Mouse (Mus musculus) 416B (cell line): ENCODE results near the gene Gosr1.
"Not testable (repeated sequence)": the region's sequence is repeated elsewhere in the genome, so short reads cannot be mapped to it uniquely, and the experiment has no call there.

Experiments
- DNase-seq: peaks from one replicate; pipeline ENCODE4 v3.0.0; 2011; ENCODE audit warnings: low read depth

The Gosr1 gene

GRCm38 (mm10) chr11:76763053-76763740 is at the start of gene Gosr1:
Gene Gosr1, minus strand, starts transcription at chr11:76763579.
- DNase-seq, result peak; percentile 98

- DNase-seq, result peak; percentile 28
Observed at GRCm38 (mm10) chr11:76810706-76811495, 47.5 kb upstream of the Gosr1 start.

- no peak for DNase-seq
Observed at GRCm38 (mm10) chr11:76809450-76809849, 46.1 kb upstream of the Gosr1 start.

DNA sequence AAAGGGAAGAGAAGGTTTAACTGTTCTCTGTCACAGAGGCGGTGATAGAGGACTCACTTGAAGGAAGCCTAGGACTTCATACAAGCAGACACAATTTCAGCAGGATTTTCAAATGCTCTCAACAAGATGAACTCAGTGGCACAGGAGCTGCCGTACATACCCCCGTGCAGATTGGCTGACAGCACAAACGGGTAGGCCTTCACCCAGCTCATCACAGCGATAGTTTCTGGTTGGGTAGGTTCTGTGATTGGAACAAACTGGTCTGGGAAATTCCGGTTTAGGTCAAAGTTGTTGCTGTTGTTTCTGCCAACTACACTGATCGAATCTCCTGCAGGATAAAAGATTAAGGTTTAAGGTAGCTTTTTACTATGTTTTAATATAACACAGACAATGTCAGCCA is 45.2 kb upstream of the Gosr1 start:
- DNase-seq, result no peak

DNA sequence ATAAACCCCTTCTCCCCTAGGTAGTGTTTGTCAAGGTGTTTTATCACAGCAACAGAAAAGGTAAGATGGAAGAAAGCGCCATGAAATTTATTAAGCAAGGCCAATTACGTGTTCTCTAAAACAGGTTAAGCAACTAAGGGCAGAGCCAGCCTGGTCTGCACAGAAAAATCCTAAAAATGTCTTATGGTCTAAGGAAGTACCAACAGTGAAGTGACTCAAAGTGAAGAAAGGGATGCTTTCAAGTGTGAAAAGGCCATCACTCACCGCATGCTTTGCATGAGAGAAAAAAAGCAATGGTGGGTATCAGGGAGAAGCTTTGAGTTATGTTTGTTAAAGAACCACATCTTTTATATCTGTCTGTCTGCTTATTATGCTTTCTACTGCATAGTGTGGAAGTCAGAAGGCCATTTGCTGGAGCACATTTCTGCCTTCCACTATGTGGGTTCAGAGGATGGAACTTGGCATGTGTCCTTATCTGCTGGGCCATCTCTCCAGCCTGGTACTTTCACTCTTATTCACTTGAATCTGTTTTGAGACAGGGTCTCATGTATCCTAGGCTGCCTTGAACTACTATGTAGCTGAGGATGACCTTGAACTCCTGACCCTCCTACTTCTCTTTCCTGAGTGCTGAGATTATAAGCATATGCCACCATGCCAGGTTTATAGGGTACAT is 43.8 kb upstream of the Gosr1 start:
- DNase-seq, result no peak

- no peak for DNase-seq
Observed at GRCm38 (mm10) chr11:76806026-76806425, 42.6 kb upstream of the Gosr1 start.

- not testable (repeated sequence) for DNase-seq
Observed at GRCm38 (mm10) chr11:76805072-76805471, 41.7 kb upstream of the Gosr1 start.

DNA sequence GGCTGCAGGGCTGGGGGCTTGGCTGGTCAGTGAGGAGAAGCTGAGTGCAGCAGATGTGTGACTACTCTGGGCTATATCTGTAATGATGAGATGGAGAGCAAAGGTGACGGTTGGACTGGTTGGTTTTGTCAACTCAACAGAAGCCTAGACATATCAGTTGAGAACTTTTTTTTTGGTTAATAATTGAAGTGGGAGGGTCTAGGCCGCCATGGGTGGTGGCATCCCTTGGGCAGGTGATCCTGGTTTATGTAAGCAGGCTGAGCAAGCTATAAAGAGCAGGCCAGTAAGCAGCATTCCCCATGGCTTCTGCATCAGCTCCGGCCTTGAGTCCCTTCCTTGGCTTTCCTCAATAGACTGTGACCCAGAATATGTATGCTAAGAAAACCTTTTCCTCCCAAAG is 39.9 kb upstream of the Gosr1 start:
- no peak for DNase-seq

DNA sequence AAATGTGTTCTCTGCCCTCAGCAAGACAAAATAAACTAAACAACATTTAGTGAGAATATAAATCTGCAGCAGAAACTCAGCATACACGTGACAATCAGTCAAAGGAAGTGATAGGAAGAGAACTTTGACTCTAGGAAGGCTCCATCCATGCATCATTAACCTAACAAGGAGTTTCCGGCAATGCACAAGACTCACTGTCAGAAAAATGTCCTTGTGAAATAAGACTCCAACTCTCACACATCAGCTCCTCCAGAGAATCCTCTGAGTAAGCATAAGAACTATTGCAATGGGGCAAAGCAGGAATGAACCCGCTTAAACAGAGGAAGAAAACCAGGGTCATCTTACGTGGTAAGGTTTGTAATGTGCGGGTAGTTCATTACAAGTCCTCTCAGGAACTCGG is 33.9 kb upstream of the Gosr1 start:
- no peak for DNase-seq

- no peak for DNase-seq
Observed at GRCm38 (mm10) chr11:76795326-76795725, 31.9 kb upstream of the Gosr1 start.

DNA sequence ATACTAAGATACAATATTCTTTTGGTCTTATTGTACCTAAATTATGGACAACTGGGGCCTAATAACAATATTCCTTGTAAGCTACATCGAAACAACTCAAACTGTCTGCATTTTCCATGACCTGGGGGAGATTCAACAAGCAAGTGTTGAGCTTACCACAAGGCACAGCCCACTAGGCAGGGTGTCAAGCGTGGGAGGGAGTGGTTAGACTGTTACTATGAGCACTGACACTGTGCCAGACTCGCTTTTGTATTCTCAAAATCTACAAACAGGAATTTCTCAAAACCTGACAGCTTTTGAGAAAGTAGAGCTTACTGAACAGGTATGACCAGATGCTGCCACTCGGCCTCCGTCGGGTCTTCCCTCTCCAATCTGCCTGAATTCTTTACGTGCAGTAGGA is 28.0 kb upstream of the Gosr1 start:
- DNase-seq, result no peak

- DNase-seq, result peak; percentile 73
Observed at GRCm38 (mm10) chr11:76789252-76789651, 25.9 kb upstream of the Gosr1 start.

- no peak for DNase-seq
Observed at GRCm38 (mm10) chr11:76775533-76775932, 12.2 kb upstream of the Gosr1 start.

GRCm38 (mm10) chr11:76773811-76774210 is 10.4 kb upstream of the Gosr1 start:
- DNase-seq, result no peak

DNA sequence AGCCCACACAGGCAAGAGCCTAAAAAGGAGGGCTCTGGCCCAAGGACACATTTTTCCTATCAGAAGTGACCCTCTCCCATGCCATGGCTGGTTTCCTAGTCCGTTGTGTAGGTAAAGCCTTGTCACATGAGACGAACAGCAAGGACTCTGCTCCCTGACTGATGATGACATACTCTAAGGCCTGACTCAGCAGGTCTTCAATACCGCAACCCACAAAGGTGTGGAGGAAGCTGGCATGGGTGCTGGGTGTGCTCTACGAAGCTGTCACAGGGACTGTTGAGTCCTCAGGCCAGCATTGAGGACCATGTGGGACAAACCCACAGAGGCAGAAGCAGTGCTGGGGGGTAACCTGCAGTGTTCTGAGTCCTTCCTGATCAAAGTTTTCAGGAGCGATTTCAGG is 7.2 kb upstream of the Gosr1 start:
- no peak for DNase-seq

DNA sequence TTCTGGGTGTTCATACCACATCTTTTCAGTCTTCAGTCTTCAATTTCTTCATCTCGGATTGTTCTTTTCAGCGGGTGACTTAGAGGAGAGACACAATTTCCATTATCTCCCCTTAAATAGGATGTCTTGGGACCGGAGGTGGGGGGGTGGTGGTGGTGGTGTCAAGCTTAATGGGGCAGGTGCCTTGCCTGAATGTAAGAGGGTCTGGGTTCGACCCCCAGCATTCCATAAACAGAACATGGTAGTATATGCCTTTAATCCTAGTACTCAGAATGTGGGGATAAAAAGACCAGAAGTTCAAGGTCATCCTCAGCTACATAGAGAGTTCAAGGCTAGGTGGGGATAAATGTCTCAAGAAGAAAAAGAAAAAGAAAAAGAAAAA is 353 bp upstream of the Gosr1 start:
- DNase-seq, result no peak

DNA sequence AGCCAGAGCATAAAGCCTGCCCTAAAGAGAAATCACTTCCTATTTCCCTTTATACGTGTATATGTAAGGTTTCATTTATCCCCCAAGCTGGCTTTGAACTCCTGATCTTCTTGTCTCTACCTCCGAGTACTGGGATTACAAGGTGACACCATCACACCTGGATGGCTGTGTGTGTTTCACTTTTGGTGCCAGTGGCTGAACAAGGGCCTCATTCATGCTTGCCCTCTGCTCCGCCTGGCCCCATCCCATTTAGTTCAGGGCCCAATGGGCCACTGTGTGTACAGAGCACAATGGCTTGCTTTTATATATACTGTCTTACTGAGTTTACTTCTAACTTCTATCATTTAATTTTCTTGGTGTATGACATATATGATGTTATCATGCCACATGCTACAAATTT is 11.1 kb downstream of the Gosr1 start:
- no peak for DNase-seq

DNA sequence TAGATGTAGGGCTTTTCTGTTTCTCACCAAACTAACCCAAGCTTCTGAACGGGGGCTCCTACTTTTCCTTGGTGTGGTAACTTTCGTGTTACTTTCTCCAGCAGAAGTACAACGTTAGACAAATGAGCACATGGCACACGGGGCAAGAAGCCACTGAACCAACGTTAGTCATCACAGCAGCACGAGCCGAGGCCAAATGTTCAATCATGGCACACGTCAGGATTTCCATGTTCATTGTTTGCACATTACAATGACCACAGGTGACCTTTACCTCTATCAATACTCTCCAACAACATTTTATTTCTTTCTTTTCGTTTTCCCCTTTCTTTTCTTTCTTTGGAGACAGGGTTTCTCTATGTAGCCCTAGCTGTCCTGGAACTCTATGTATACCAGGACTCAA is 14.6 kb downstream of the Gosr1 start:
- no peak for DNase-seq

- peak; percentile 15 for DNase-seq
Observed at GRCm38 (mm10) chr11:76745921-76746320, 17.5 kb downstream of the Gosr1 start.

DNA sequence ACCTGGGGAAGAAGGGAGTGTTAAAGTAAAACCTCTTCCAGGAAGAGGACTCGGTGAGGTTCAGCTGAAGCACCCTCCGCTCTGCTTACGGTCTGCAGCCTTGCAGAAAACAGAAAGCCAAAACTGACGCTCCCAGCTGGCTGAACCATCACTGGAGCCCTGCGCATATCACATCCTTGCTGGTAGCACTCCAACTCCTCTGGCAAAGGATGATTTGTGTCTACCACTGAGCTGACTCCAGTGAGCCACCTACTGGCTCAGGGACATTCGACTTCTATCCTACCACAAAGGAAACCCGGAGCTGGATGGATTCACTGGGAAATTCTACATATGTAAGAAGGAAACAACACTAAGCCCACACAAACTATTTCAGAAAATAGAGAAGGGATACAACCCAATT is 18.8 kb downstream of the Gosr1 start:
- DNase-seq, result peak; percentile 14

- DNase-seq, result no peak
Observed at GRCm38 (mm10) chr11:76742511-76742910, 20.9 kb downstream of the Gosr1 start.

GRCm38 (mm10) chr11:76739125-76739524 is 24.3 kb downstream of the Gosr1 start:
- DNase-seq, result peak; percentile 61

DNA sequence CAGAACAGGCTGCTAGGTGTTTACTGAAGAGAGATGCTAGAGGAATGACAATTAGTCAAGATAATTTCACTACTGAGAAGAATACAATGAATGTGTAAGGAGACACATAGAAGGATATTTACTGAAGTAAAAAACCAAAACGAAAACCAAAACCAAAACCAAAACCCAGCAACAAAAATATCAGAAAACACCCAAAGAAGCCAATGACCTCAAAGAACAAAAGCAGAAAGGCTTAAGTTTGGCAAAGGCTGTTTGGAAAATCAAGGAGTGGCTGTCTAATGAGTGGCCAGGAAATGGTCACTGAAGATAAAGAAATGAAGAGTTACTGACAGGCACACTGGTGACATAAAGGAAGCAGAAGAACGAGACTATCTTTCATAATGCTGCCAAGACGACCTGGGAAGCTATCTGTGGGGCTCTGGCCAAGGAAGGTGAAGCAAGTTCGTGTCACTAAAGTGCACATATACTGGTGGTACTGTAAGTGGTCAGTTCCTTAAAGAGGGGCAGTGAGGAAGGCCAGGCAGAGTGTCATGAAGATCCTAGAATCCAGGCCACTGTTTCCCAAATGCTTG is 27.5 kb downstream of the Gosr1 start:
- peak; percentile 77 for DNase-seq
